Mouse (Mus musculus) liver, adult 2 months (tissue): ENCODE results near the gene Sugp1. TPM values are rescaled to one million over a fixed set of nuclear protein-coding genes. Genes with fewer than 3 reads are reported as not detected.
"Not testable (repeated sequence)": the region's sequence is repeated elsewhere in the genome, so short reads cannot be mapped to it uniquely, and the experiment has no call there.

ENCODE experiments used
- DNase-seq: peaks from one replicate; pipeline ENCODE4 v3.0.0-alpha.2; 2011; ENCODE audit warnings: low read depth, low spot score; ENCODE audit errors: extremely low read depth
- H3K27ac ChIP-seq: fragments of 200-500 bp; replicated peaks from 2 replicates; pipeline ENCODE4 v1.5.1; 2012; ENCODE audit warnings: low read depth, mild to moderate bottlenecking, control low read depth, inconsistent platforms, low read length; ENCODE audit not compliant: insufficient read depth
- H3K27me3 ChIP-seq: fragments of 200-500 bp; 2 replicates; pipeline ENCODE4 v1.6.1; 2012; ENCODE audit warnings: mild to moderate bottlenecking, moderate library complexity, low read length, inconsistent platforms; ENCODE audit not compliant: control insufficient read depth, insufficient read depth
- H3K36me3 ChIP-seq: fragments of 200-500 bp; 2 replicates; pipeline ENCODE4 v1.6.1; 2012; ENCODE audit warnings: low read length, inconsistent platforms; ENCODE audit not compliant: control insufficient read depth, insufficient read depth
- H3K4me1 ChIP-seq: fragments of 200-500 bp; 2 replicates; pipeline ENCODE4 v1.6.1; 2011; ENCODE audit warnings: low read length; ENCODE audit not compliant: control insufficient read depth, insufficient read depth
- H3K4me3 ChIP-seq: fragments of 200-500 bp; 2 replicates; pipeline ENCODE4 v1.5.1; 2011; ENCODE audit warnings: low read depth, mild to moderate bottlenecking, control low read depth, low read length, moderate library complexity; ENCODE audit not compliant: insufficient read depth
- H3K79me2 ChIP-seq: fragments of 200-500 bp; 2 replicates; pipeline ENCODE4 v1.6.1; 2012; ENCODE audit warnings: inconsistent platforms, mild to moderate bottlenecking, low read length, moderate library complexity; ENCODE audit not compliant: control insufficient read depth, insufficient read depth
- H3K9ac ChIP-seq: fragments of 200-500 bp; 2 replicates; pipeline ENCODE4 v1.6.1; 2012; ENCODE audit warnings: low read depth, mild to moderate bottlenecking, control low read depth, inconsistent platforms, low read length
- CTCF ChIP-seq: fragments of 200-500 bp; IDR thresholded peaks from 2 replicates; pipeline ENCODE4 v1.5.1; 2011; ENCODE audit warnings: low read depth, low read length, control low read depth
- POLR2A ChIP-seq: fragments of 200-500 bp; IDR thresholded peaks from 2 replicates; pipeline ENCODE4 v1.6.1; 2011; ENCODE audit warnings: low read length, control low read depth; ENCODE audit not compliant: insufficient read depth; ENCODE audit errors: extremely low read depth
- WGBS: fragments of 180-500 bp; shearing (Covaris S2); methylation state at CpG from one replicate; pipeline ENCODE4 v1.1.7; 2018; 5-methylcytosine and 5-hydroxymethylcytosine counted together
- polyA plus RNA-seq: library from polyadenylated mRNA; depleted of rRNA; stranded (reverse); fragments of >200 nt; gene quantifications from 2 replicates; pipeline ENCODE4 v1.2.3, GENCODE M21; 2012
- total RNA-seq: library from RNA; depleted of rRNA; stranded (reverse); fragments of >200 nt; gene quantifications from 2 replicates; pipeline ENCODE4 v1.2.3, GENCODE M21; 2014

The Sugp1 gene
- total and polyA plus RNA-seq, 2 experiments = 5.1 TPM

DNA sequence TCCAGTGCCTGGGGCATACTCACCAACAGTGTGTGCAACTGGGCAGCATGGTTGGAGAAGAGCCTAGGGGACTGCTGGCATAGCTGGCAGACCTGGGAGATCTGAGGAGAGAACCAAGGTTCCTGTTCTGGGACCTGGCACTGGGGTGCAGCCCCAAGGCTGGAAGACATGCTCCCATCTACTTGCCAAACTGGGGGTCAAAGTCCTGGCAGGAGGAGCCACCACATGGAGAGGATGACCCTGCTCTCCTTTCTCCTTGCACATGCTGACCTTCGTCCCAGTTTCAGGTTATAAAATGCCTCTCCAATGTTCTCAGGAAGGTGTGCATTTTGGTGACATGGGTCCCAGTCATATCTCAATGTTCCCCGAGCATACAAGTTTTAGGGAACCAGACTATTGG is 16.5 kb upstream of the Sugp1 start:
- peak; percentile 82 for DNase-seq
- H3K9ac ChIP-seq = no peak overlapping the region
- no peaks in the 10 kb centered on the region for H3K79me2 ChIP-seq
- peaks cover 45% of the 10 kb centered on the region; the same call in 1 of the 2 replicates for H3K36me3 ChIP-seq
- H3K27ac ChIP-seq = peak overlapping the region; percentile 24; the same call in 1 of the 2 replicates
- no peak overlapping the region for H3K4me3 ChIP-seq
- peaks cover 4% of the 10 kb centered on the region for H3K4me1 ChIP-seq
- 39% methylated on average over 2 of the region's 2 CpGs for WGBS
- TF ChIP-seq CTCF = no peak
- no peak for TF ChIP-seq POLR2A
- H3K27me3 ChIP-seq = no peaks in the 10 kb centered on the region

DNA sequence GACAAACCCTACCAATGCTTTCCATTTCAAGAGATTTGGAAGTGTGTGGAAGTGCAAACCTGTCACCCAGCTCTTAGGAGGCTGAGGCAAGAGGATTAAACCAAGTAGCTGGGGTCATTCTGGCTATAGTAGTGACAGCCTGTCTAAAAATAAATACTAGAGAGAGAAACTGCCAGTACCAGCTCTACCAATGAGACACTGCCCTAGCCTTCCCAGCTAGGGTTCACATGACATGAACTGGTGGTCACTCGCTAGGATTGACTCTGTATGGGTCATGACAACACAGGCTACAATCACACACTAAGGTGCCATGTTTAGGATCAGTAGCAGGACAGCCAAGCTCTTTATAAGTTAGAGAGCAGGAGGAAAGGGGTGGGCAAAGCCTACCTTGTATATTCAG is 12.4 kb upstream of the Sugp1 start:
- Histone ChIP-seq H3K9ac (no peak overlapping the region), H3K79me2 (peaks cover 4% of the 10 kb centered on the region; the same call in 1 of the 2 replicates), H3K4me3 (no peak overlapping the region), H3K4me1 (peaks cover 4% of the 10 kb centered on the region), H3K36me3 (peaks cover 18% of the 10 kb centered on the region; the same call in 1 of the 2 replicates), H3K27ac (no peak overlapping the region), H3K27me3 (no peaks in the 10 kb centered on the region)
- TF ChIP-seq CTCF (no peak), POLR2A (no peak)
- WGBS = 88% methylated on average over 1 of the region's 1 CpGs
- no peak for DNase-seq

DNA sequence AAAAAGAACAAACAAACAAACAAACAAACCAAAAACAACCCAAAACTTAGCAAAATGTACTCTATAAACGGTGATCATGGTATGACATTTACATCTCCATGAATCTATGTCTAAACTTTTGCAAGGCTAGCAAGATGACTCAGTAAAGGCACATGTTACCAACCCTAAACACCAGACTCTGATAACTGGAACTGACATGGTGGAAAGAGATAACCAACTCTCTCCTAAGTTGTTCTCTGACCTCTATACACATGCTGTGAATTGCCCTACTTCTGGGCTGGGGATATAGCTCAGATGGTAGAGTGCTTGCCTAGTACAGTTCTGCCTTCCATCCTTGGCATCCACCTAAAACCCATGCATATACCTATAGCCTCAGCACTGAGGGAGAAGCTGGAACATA is 4.6 kb upstream of the Sugp1 start:
- no peak overlapping the region for H3K9ac ChIP-seq
- H3K36me3 ChIP-seq = no peaks in the 10 kb centered on the region
- no peak overlapping the region for H3K4me3 ChIP-seq
- 93% methylated on average over 1 of the region's 1 CpGs for WGBS
- H3K4me1 ChIP-seq = peaks cover 12% of the 10 kb centered on the region
- H3K79me2 ChIP-seq = peaks cover 57% of the 10 kb centered on the region
- TF ChIP-seq POLR2A = no peak
- no peak for TF ChIP-seq CTCF
- no peak for DNase-seq
- no peaks in the 10 kb centered on the region for H3K27me3 ChIP-seq
- H3K27ac ChIP-seq = no peak overlapping the region

DNA sequence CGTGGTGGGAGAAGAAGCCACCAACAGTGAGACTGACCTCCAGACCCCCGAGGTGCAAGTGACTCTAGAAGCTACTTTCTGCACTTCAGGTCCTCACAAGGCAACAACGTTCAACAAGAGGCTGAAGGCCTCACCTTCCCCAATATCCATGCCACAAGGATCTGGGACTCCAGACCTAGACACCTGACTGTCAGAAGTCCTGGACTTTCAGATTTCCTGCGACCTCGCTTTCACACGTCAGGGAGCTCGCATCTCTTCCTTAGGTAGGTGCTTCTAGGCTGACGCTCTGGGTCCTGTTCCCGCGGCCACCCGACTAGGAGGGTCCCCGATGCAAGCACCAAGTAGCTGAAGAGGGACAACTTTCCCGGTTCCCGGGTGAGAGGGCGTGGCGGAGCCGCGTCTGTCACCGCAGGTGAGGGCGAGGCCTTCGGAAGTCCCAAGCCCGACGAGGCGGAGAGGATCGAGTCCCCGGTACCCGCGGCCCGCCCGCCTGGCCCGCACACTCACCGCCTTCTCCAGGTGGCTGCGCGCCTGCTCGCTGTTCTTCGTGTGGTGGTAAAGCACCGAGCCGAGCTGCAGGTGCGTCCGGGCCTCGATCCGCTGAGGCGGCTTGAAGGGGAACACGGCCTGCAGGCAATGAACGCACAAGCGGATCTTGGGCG is 597 bp upstream of the Sugp1 start:
- Histone ChIP-seq H3K4me1 (peaks cover 13% of the 10 kb centered on the region), H3K36me3 (no peaks in the 10 kb centered on the region), H3K27me3 (no peaks in the 10 kb centered on the region), H3K9ac (peak overlapping the region; percentile 93), H3K27ac (peak overlapping the region; percentile 48), H3K79me2 (peaks cover 60% of the 10 kb centered on the region), H3K4me3 (peak overlapping the region; percentile 91)
- 1% methylated on average over 47 of the region's 47 CpGs for WGBS
- TF ChIP-seq POLR2A = no peak
- no peak for TF ChIP-seq CTCF
- DNase-seq = no peak

DNA sequence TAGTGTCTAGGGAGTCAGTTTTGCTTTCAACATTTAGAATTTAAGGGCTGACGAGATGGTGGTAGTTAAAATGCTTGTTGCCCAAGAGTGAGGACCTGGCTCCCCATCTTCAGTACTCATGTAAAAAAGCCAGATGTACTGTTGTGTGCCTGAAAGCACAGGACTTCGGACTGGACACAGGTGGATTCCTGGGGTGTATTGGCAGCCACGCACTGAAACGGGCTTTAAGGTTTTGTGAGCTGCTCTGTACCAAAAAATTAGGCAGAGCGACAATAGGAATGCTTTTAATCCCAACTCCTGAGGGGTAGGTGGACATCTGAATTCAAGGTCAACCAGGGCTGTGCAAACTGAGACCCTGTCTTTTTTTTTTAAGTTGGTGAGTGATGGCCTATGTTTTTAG is 1.4 kb downstream of the Sugp1 start:
- no peak overlapping the region for H3K4me3 ChIP-seq
- no peak overlapping the region for H3K9ac ChIP-seq
- H3K27me3 ChIP-seq = no peaks in the 10 kb centered on the region
- H3K79me2 ChIP-seq = peaks cover 55% of the 10 kb centered on the region
- DNase-seq = no peak
- TF ChIP-seq POLR2A (no peak), CTCF (no peak)
- WGBS = 60% methylated on average over 5 of the region's 5 CpGs
- H3K27ac ChIP-seq = no peak overlapping the region
- peaks cover 8% of the 10 kb centered on the region; the same call in 1 of the 2 replicates for H3K36me3 ChIP-seq
- peaks cover 13% of the 10 kb centered on the region for H3K4me1 ChIP-seq

DNA sequence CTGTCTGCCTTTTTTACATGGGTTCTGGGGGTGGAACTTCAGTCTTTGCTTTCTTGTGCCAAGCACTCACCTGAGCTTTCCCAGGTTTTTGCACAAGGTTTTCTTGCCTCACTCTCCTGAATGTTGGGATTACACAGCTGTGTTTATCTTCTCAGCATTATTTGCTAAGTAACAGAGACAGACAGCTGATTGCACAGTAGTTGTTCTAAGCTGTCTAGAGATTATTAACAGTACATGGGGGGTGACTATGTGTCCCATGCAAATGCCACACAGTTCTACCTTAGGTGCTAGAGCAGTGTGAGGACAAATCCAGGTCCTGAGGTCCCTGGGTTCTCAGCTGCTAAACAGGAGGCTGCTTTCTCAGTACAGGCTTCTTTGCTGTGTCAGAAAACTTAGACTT is 7.0 kb downstream of the Sugp1 start:
- H3K4me1 ChIP-seq = no peaks in the 10 kb centered on the region
- DNase-seq = no peak
- H3K36me3 ChIP-seq = peaks cover 40% of the 10 kb centered on the region
- TF ChIP-seq POLR2A = no peak
- TF ChIP-seq CTCF = no peak
- no peak overlapping the region for H3K27ac ChIP-seq
- H3K9ac ChIP-seq = no peak overlapping the region
- no peak overlapping the region for H3K4me3 ChIP-seq
- peaks cover 5% of the 10 kb centered on the region; the same call in 1 of the 2 replicates for H3K79me2 ChIP-seq
- no peaks in the 10 kb centered on the region for H3K27me3 ChIP-seq

DNA sequence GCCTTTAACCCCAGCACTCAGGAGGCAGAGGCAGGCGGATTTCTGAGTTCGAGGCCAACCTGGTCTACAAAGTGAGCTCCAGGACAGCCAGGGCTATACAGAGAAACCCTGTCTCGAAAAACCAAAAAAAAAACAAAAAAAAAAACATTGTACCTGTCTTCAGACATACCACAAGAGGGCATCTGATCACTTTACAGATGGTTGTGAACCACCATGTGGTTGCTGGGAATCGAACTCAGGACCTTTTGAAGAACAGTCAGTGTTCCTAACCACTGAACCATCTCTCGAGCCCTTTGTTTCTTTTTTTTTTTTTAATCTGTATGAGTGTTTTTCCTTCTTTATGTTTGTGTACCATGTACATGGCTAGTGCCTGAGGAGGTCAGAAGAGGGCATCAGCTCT is 7.8 kb downstream of the Sugp1 start:
- H3K79me2 ChIP-seq, DNase-seq, H3K4me3 ChIP-seq, H3K4me1 ChIP-seq, H3K9ac ChIP-seq, H3K27ac ChIP-seq, H3K27me3 ChIP-seq: not testable (repeated sequence)
- H3K36me3 ChIP-seq = peaks cover 47% of the 10 kb centered on the region
- WGBS = 95% methylated on average over 5 of the region's 5 CpGs
